Mouse (Mus musculus) stomach, postnatal 0 days (tissue): ENCODE measurements around the gene Cyb5d1. TPM values are rescaled to one million over a fixed set of nuclear protein-coding genes. Genes with fewer than 3 reads are reported as not detected.

Source experiments
- ATAC-seq: fragments of 200-750 bp; cut with Nextera tagmentation; 2 replicates; pipeline ENCODE4 v1.8.0; 2017; ENCODE audit not compliant: low FRiP score, low TSS enrichment
- DNase-seq: peaks from one replicate; pipeline ENCODE4 v3.0.0-alpha.2; 2016; ENCODE audit warnings: low spot score
- H3K27ac ChIP-seq: fragments of 300-500 bp; sonication (generic); replicated peaks from 2 replicates; pipeline ENCODE4 v1.5.1; 2014; ENCODE audit warnings: mild to moderate bottlenecking, control low read depth
- H3K27me3 ChIP-seq: fragments of 300-500 bp; sonication (generic); 2 replicates; pipeline ENCODE4 v1.6.1; 2014; ENCODE audit warnings: low read length; ENCODE audit not compliant: control insufficient read depth, insufficient read depth
- H3K36me3 ChIP-seq: fragments of 300-500 bp; sonication (generic); 2 replicates; pipeline ENCODE4 v1.6.1; 2014; ENCODE audit warnings: low read length, mixed read lengths; ENCODE audit not compliant: control insufficient read depth, insufficient read depth
- H3K4me1 ChIP-seq: fragments of 300-500 bp; sonication (generic); replicated peaks from 2 replicates; pipeline ENCODE4 v1.6.1; 2014; ENCODE audit warnings: antibody characterized with exemption; ENCODE audit not compliant: control insufficient read depth, insufficient read depth
- H3K4me2 ChIP-seq: fragments of 300-500 bp; sonication (generic); replicated peaks from 2 replicates; pipeline ENCODE4 v1.6.1; 2014; ENCODE audit warnings: low read depth, mild to moderate bottlenecking, control low read depth, moderate library complexity
- H3K4me3 ChIP-seq: fragments of 300-500 bp; sonication (generic); 2 replicates; pipeline ENCODE4 v1.5.1; 2014; ENCODE audit warnings: low read depth, low read length, control low read depth
- H3K9ac ChIP-seq: fragments of 300-500 bp; sonication (generic); 2 replicates; pipeline ENCODE4 v1.6.1; 2014; ENCODE audit warnings: mild to moderate bottlenecking, low read length, control low read depth, mixed read lengths
- H3K9me3 ChIP-seq: fragments of 300-500 bp; sonication (generic); 2 replicates; pipeline ENCODE4 v1.6.1; 2016; ENCODE audit warnings: low read length; ENCODE audit not compliant: control insufficient read depth
- CTCF ChIP-seq: IDR thresholded peaks from 2 replicates; pipeline ENCODE4 v1.5.1; 2016; ENCODE audit warnings: antibody characterized with exemption, low read depth, mild to moderate bottlenecking, moderate library complexity
- EP300 ChIP-seq: optimal IDR thresholded peaks from 2 replicates; pipeline ENCODE3; 2016; ENCODE audit warnings: antibody characterized with exemption
- WGBS: fragments of 180-500 bp; shearing (Covaris S2); extraction: QIAGEN DNeasy Blood & Tissue Kit; methylation state at CpG from one replicate; pipeline ENCODE4 v1.1.7; 2014; 5-methylcytosine and 5-hydroxymethylcytosine counted together
- polyA plus RNA-seq: library from polyadenylated mRNA; unstranded; fragments of >200 nt; fragmentation: Nextera tagmentation; extraction: Ambion mirVana; gene quantifications from 2 replicates; pipeline ENCODE4 v1.2.1, GENCODE M21; 2015

Gene Cyb5d1
- polyA plus RNA-seq, 1 experiment from 2014 or later: 9.1 TPM

- H3K4me1 ChIP-seq: 0 out of 2 replicates have a peak, but pooled peaks cover 3% of the 10 kb centered on the region
- no peaks in the 10 kb centered on the region for H3K36me3 ChIP-seq
- H3K27ac ChIP-seq: no peak overlapping the region
- no peaks in the 10 kb centered on the region for H3K9me3 ChIP-seq
- no peak for TF ChIP-seq EP300
- peak; percentile 84 for TF ChIP-seq CTCF
- no peak overlapping the region for H3K4me3 ChIP-seq
- ATAC-seq: peak; percentile 19; the same call in 1 of the 2 replicates
- peak; percentile 64 for DNase-seq
- WGBS: 51% methylated on average over 10 of the region's 10 CpGs
- no peak overlapping the region; the same call in 1 of the 2 replicates for H3K4me2 ChIP-seq
- H3K27me3 ChIP-seq: no peaks in the 10 kb centered on the region
- no peak overlapping the region for H3K9ac ChIP-seq
Observed at GRCm38 (mm10) chr11:69390400-69391034, 4.9 kb downstream of the Cyb5d1 start.

- H3K9ac ChIP-seq: no peak overlapping the region
- no peak overlapping the region for H3K27ac ChIP-seq
- no peaks in the 10 kb centered on the region for H3K36me3 ChIP-seq
- no peaks in the 10 kb centered on the region for H3K27me3 ChIP-seq
- 0 out of 2 replicates have a peak, but pooled peaks cover 3% of the 10 kb centered on the region for H3K4me1 ChIP-seq
- H3K4me2 ChIP-seq: no peak overlapping the region; the same call in 1 of the 2 replicates
- TF ChIP-seq CTCF (no peak), EP300 (no peak)
- whole genome bisulfite sequencing: 45% methylated on average over 14 of the region's 14 CpGs
- no peak overlapping the region for H3K4me3 ChIP-seq
- ATAC-seq (peak; percentile 19), DNase-seq (peak; percentile 33)
- H3K9me3 ChIP-seq: no peaks in the 10 kb centered on the region
Observed at GRCm38 (mm10) chr11:69389531-69390399, 5.7 kb downstream of the Cyb5d1 start.

GRCm38 (mm10) chr11:69388680-69389079 lies 6.8 kb downstream of the Cyb5d1 start:
- 95% methylated on average over 4 of the region's 4 CpGs for WGBS
- no peaks in the 10 kb centered on the region for H3K4me1 ChIP-seq
- no peak for TF ChIP-seq EP300
- peak; percentile 14; the same call in 1 of the 2 replicates for TF ChIP-seq CTCF
- DNase-seq: no peak
- H3K36me3 ChIP-seq: no peaks in the 10 kb centered on the region
- ATAC-seq: no peak
- no peaks in the 10 kb centered on the region for H3K9me3 ChIP-seq
- no peak overlapping the region for H3K4me2 ChIP-seq
- no peaks in the 10 kb centered on the region for H3K27me3 ChIP-seq
- H3K4me3 ChIP-seq: no peak overlapping the region
- H3K27ac ChIP-seq: no peak overlapping the region
- H3K9ac ChIP-seq: no peak overlapping the region

GRCm38 (mm10) chr11:69386758-69387157 lies 8.7 kb downstream of the Cyb5d1 start:
- no peak for ATAC-seq
- DNase-seq: no peak
- Histone ChIP-seq H3K4me1 (no peaks in the 10 kb centered on the region), H3K36me3 (no peaks in the 10 kb centered on the region), H3K4me2 (no peak overlapping the region), H3K9ac (no peak overlapping the region), H3K9me3 (no peaks in the 10 kb centered on the region), H3K27me3 (no peaks in the 10 kb centered on the region), H3K27ac (no peak overlapping the region), H3K4me3 (no peak overlapping the region)
- TF ChIP-seq EP300 (no peak), CTCF (peak; percentile 33; the same call in 1 of the 2 replicates)
- 71% methylated on average over 7 of the region's 7 CpGs for WGBS

GRCm38 (mm10) chr11:69384979-69385378 lies 10.5 kb downstream of the Cyb5d1 start:
- Histone ChIP-seq H3K4me3 (no peak overlapping the region), H3K4me1 (no peaks in the 10 kb centered on the region), H3K27ac (no peak overlapping the region), H3K9me3 (no peaks in the 10 kb centered on the region), H3K36me3 (no peaks in the 10 kb centered on the region), H3K9ac (no peak overlapping the region), H3K27me3 (no peaks in the 10 kb centered on the region), H3K4me2 (no peak overlapping the region)
- ATAC-seq (no peak), DNase-seq (no peak)
- WGBS: 82% methylated on average over 6 of the region's 6 CpGs
- TF ChIP-seq EP300: no peak
